Mouse (Mus musculus) ES-Bruce4 (cell line): Measurements from ENCODE around the gene Rundc1. TPM values are rescaled to one million over a fixed set of nuclear protein-coding genes. Genes with fewer than 3 reads are reported as not detected.
A peak's percentile ranks its signal among the peaks of the same experiment; 100 is the strongest.
"Not testable (repeated sequence)": the region's sequence is repeated elsewhere in the genome, so short reads cannot be mapped to it uniquely, and the experiment has no call there.

ENCODE experiments used
- H3K27ac ChIP-seq: 2 replicates; pipeline ENCODE4 v1.5.1; 2012; ENCODE audit warnings: low read length, inconsistent platforms; ENCODE audit not compliant: insufficient read depth
- H3K27me3 ChIP-seq: 2 replicates; pipeline ENCODE4 v1.6.1; 2012; ENCODE audit warnings: mild to moderate bottlenecking, low read length, inconsistent platforms; ENCODE audit not compliant: control insufficient read depth, poor library complexity, insufficient read depth, severe bottlenecking
- H3K36me3 ChIP-seq: 2 replicates; pipeline ENCODE4 v1.6.1; 2012; ENCODE audit warnings: inconsistent platforms, mild to moderate bottlenecking, low read length, moderate library complexity; ENCODE audit not compliant: control insufficient read depth, poor library complexity, insufficient read depth, severe bottlenecking
- H3K4me1 ChIP-seq: one replicate; pipeline ENCODE4 v1.8.1; 2011; ENCODE audit warnings: low read length; ENCODE audit not compliant: control insufficient read depth, insufficient read depth
- H3K4me3 ChIP-seq: 2 replicates; pipeline ENCODE4 v1.5.1; 2011; ENCODE audit warnings: low read depth, mild to moderate bottlenecking, low read length
- H3K9ac ChIP-seq: 2 replicates; pipeline ENCODE4 v1.6.1; 2012; ENCODE audit warnings: low read depth, mild to moderate bottlenecking, inconsistent platforms; ENCODE audit not compliant: poor library complexity, severe bottlenecking
- H3K9me3 ChIP-seq: replicated peaks from 2 replicates; pipeline ENCODE4 v1.6.1; 2012; ENCODE audit warnings: mild to moderate bottlenecking, low read length, inconsistent platforms; ENCODE audit not compliant: control insufficient read depth, poor library complexity, insufficient read depth, severe bottlenecking
- CTCF ChIP-seq: IDR thresholded peaks from one replicate; pipeline ENCODE4 v1.8.1; 2011; ENCODE audit warnings: low read depth, low read length
- EP300 ChIP-seq: IDR thresholded peaks from 2 replicates; pipeline ENCODE4 v1.6.1; 2011; ENCODE audit warnings: low read depth, low read length; ENCODE audit not compliant: insufficient read depth
- POLR2A ChIP-seq: IDR thresholded peaks from one replicate; pipeline ENCODE4 v1.8.1; 2011; ENCODE audit warnings: low read length; ENCODE audit not compliant: insufficient read depth
- polyA plus RNA-seq: library from polyadenylated mRNA; stranded (reverse); fragments of >200 nt; gene quantifications from 2 replicates; pipeline ENCODE4 v1.2.4, GENCODE M21; 2011; ENCODE audit warnings: low read depth; ENCODE audit not compliant: missing spikeins, insufficient read depth, insufficient read length

Gene Rundc1
- polyA plus RNA-seq, 1 experiment = 5.4 TPM

DNA sequence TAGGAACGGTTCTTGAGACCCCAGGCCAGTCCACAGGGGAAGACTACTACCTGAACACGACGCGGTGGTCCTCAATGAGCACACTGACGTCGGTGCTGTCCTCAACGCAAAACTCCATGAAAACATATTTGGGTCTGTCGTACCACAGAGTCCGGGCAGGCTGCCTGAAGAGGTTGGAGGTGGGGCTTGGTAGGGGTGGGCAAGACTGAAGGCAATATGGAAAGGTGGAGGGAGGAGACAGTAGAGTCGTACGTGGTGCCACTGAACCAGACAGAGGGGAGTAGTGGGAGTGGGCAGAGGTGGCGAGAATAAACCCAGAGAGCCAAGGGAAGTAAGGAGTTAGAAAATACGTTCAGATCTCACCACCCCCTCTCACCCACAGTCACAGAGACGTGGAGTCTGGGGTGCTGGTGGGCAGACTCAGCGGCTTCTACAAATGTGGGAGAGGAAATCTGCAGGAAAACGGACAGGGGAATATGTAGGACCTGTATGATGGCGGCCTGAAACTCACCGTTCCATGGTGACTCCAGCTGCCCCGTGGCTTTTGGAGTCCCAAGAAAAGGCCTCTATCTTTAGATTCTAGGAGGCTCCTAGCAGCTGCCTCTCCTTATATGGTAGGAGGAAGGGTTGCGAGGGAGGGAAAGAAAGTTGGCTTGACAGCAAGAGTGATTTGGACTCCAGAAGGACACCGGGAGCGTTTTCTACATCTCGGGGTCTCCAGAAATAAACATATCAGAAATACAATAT lies 607 bp upstream of the Rundc1 start, which contains the start of gene Gm27029:
Gene Gm27029 (minus strand): TSS at position 692 of the 747 bp plus-strand sequence.
- Histone ChIP-seq H3K27me3 (no peaks in the 10 kb centered on the region), H3K9ac (peak within 1 kb of the TSS; percentile 55), H3K4me3 (peak within 1 kb of the TSS; percentile 74), H3K36me3 (no peaks in the 10 kb centered on the region), H3K9me3 (no peaks in the 10 kb centered on the region), H3K4me1 (no peaks in the 10 kb centered on the region), H3K27ac (peak within 1 kb of the TSS; percentile 16; the same call in 1 of the 2 replicates)
- TF ChIP-seq EP300 = no peak
- TF ChIP-seq POLR2A = no peak
- TF ChIP-seq CTCF = no peak

GRCm38 (mm10) chr11:101426165-101426564 lies 1.3 kb downstream of the Rundc1 start:
- no peak overlapping the region for H3K9ac ChIP-seq
- TF ChIP-seq CTCF (no peak), EP300 (no peak), POLR2A (no peak)
- no peaks in the 10 kb centered on the region for H3K4me1 ChIP-seq
- H3K27ac ChIP-seq = no peak overlapping the region
- H3K36me3 ChIP-seq = no peaks in the 10 kb centered on the region
- no peak overlapping the region for H3K4me3 ChIP-seq
- H3K9me3 ChIP-seq = no peaks in the 10 kb centered on the region
- no peaks in the 10 kb centered on the region for H3K27me3 ChIP-seq

- Histone ChIP-seq H3K27me3 (no peaks in the 10 kb centered on the region), H3K4me3 (no peak overlapping the region), H3K36me3 (0 out of 2 replicates have a peak, but pooled peaks cover 2% of the 10 kb centered on the region), H3K4me1 (no peaks in the 10 kb centered on the region), H3K9ac (no peak overlapping the region), H3K27ac (no peak overlapping the region), H3K9me3 (no peaks in the 10 kb centered on the region)
- TF ChIP-seq CTCF = no peak
- TF ChIP-seq EP300 = no peak
- no peak for TF ChIP-seq POLR2A
Measured at GRCm38 (mm10) chr11:101431327-101431726, 6.4 kb downstream of the Rundc1 start.

- Histone ChIP-seq H3K27ac (no peak overlapping the region), H3K4me3 (no peak overlapping the region), H3K9ac (no peak overlapping the region), H3K4me1 (peaks cover 3% of the 10 kb centered on the region), H3K27me3 (no peaks in the 10 kb centered on the region), H3K9me3 (no peaks in the 10 kb centered on the region), H3K36me3 (0 out of 2 replicates have a peak, but pooled peaks cover 2% of the 10 kb centered on the region)
- TF ChIP-seq CTCF = no peak
- no peak for TF ChIP-seq POLR2A
- no peak for TF ChIP-seq EP300
Measured at GRCm38 (mm10) chr11:101433396-101433795, 8.5 kb downstream of the Rundc1 start.

- H3K27ac ChIP-seq = no peak overlapping the region
- TF ChIP-seq POLR2A (no peak), CTCF (no peak), EP300 (no peak)
Measured at GRCm38 (mm10) chr11:101435831-101436230, 10.9 kb downstream of the Rundc1 start.

GRCm38 (mm10) chr11:101436916-101437315 lies 12.0 kb downstream of the Rundc1 start:
- peaks cover 3% of the 10 kb centered on the region for H3K4me1 ChIP-seq
- no peak overlapping the region for H3K9ac ChIP-seq
- no peaks in the 10 kb centered on the region for H3K27me3 ChIP-seq
- no peaks in the 10 kb centered on the region for H3K9me3 ChIP-seq
- no peak for TF ChIP-seq POLR2A
- no peak for TF ChIP-seq CTCF
- no peak for TF ChIP-seq EP300
- H3K27ac ChIP-seq = no peak overlapping the region
- H3K36me3 ChIP-seq = 0 out of 2 replicates have a peak, but pooled peaks cover 2% of the 10 kb centered on the region
- H3K4me3 ChIP-seq = no peak overlapping the region

More at GRCm38 (mm10) chr11:101435831-101436230, 10.9 kb downstream of the Rundc1 start:
- Histone ChIP-seq H3K36me3 (0 out of 2 replicates have a peak, but pooled peaks cover 2% of the 10 kb centered on the region), H3K9ac (no peak overlapping the region), H3K9me3 (no peaks in the 10 kb centered on the region), H3K4me1 (peaks cover 3% of the 10 kb centered on the region), H3K4me3 (no peak overlapping the region), H3K27me3 (no peaks in the 10 kb centered on the region)

GRCm38 (mm10) chr11:101438006-101438405 lies 13.1 kb downstream of the Rundc1 start:
- H3K4me1 ChIP-seq, H3K36me3 ChIP-seq, H3K9me3 ChIP-seq, H3K27me3 ChIP-seq, H3K9ac ChIP-seq, H3K27ac ChIP-seq, H3K4me3 ChIP-seq: not testable (repeated sequence)

GRCm38 (mm10) chr11:101441450-101442126 lies 16.7 kb downstream of the Rundc1 start:
- H3K9me3 ChIP-seq, H3K9ac ChIP-seq, H3K27ac ChIP-seq, H3K27me3 ChIP-seq, H3K4me1 ChIP-seq: not testable (repeated sequence)
- Histone ChIP-seq H3K36me3 (peaks cover 29% of the 10 kb centered on the region), H3K4me3 (peak overlapping the region; percentile 40)
